Mouse (Mus musculus) small intestine, adult 2 months (tissue): ENCODE data around the gene Smug1.

Experiments used
- CTCF ChIP-seq: fragments of 200-500 bp; IDR thresholded peaks from 2 replicates; pipeline ENCODE4 v1.5.1; 2012; ENCODE audit warnings: low read depth, mild to moderate bottlenecking, control low read depth, inconsistent platforms, low read length, moderate library complexity, mixed read lengths; ENCODE audit not compliant: insufficient replicate concordance, insufficient read length; ENCODE audit errors: extremely low read depth
- POLR2A ChIP-seq: fragments of 200-500 bp; IDR thresholded peaks from 2 replicates; pipeline ENCODE4 v1.6.1; 2012; ENCODE audit warnings: low read depth, mild to moderate bottlenecking, control low read depth, inconsistent platforms, low read length, moderate library complexity

DNA sequence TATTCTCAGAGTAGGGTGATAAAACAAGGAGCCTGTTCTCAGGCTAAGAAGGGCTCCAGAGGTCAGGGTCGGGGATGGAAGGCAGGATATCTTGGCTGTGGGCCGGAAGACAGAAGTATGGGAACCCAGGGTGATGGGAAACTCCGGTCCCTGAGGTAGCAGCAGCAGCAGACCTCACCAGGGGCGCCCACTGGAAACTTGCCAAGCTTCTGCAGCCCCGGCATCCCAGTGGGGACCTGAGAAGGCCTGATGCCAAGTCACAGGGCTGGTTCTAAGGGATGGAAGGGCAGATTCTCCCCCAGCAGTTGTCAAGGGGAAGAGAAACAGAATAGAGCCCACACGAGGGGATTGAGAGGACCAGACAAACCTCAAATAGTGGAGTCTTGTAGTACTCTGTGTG is 37.6 kb downstream of the Smug1 start:
- TF ChIP-seq POLR2A: no peak
- TF ChIP-seq CTCF: no peak
